10 mouse cellular contexts compared by ENCODE assay signal in genomic region chr11:119297996-119298395, GRCm38 (mm10). TPM values are rescaled to one million over a fixed set of nuclear protein-coding genes. Genes with fewer than 3 reads are reported as not detected.
DNase-seq lines count a peak whose midpoint lies in the region; ATAC-seq and TF ChIP-seq lines count a peak whose summit lies in the region.
"Had no signal": no experiment of that assay in that cellular context is flagged by ENCODE, and none has a peak within 500 bp of the region (broad histone marks: within the 10 kb centered on the region; RNA-seq: fewer than 3 reads in every experiment).

No protein-coding gene starts in this region.

- H3K4me3 ChIP-seq in forebrain, embryonic 10.5 days: peak overlapping the region; percentile 100
- H3K4me3 ChIP-seq in forebrain, embryonic 14.5 days (ENCODE audit: low read depth, low read length): no peak overlapping the region
- H3K4me3 ChIP-seq in thymus, adult 2 months (ENCODE audit: control insufficient read depth, insufficient read depth, low read length): no peak overlapping the region
- peak overlapping the region; percentile 97 for H3K4me3 ChIP-seq in liver, embryonic 13.5 days (replicated peaks)

- H3K4me2 ChIP-seq in forebrain, embryonic 14.5 days (ENCODE audit: low read length): no peak overlapping the region
- peak overlapping the region; percentile 90 for H3K4me2 ChIP-seq in liver, embryonic 13.5 days

- H3K4me1 ChIP-seq in forebrain, embryonic 10.5 days: peaks cover 29% of the 10 kb centered on the region
- H3K4me1 ChIP-seq in forebrain, embryonic 14.5 days (ENCODE audit: control insufficient read depth, insufficient read depth, low read length): peaks cover 12% of the 10 kb centered on the region
- H3K4me1 ChIP-seq in thymus, adult 2 months (replicated peaks; ENCODE audit: control insufficient read depth, insufficient read depth, low read length): peaks cover 16% of the 10 kb centered on the region
- H3K4me1 ChIP-seq in liver, embryonic 13.5 days (replicated peaks): peaks cover 26% of the 10 kb centered on the region

- H3K9me3 ChIP-seq in forebrain, embryonic 10.5 days: no peaks in the 10 kb centered on the region
- H3K9me3 ChIP-seq in forebrain, embryonic 14.5 days (replicated peaks; ENCODE audit: control insufficient read depth, low read length): no peaks in the 10 kb centered on the region
- no peaks in the 10 kb centered on the region for H3K9me3 ChIP-seq in liver, embryonic 13.5 days (replicated peaks)

- no peak overlapping the region for H3K9ac ChIP-seq in forebrain, embryonic 14.5 days (ENCODE audit: low read length)
- peak overlapping the region; percentile 97 for H3K9ac ChIP-seq in liver, embryonic 13.5 days

- ATAC-seq in forebrain, embryonic 14.5 days: no peak
- no peak for ATAC-seq in liver, embryonic 13.5 days (ENCODE audit: low read depth)

- 88% methylated on average over 6 of the region's 6 CpGs for WGBS in forebrain, embryonic 10.5 days
- WGBS in forebrain, embryonic 14.5 days: 88% methylated on average over 6 of the region's 6 CpGs
- whole genome bisulfite sequencing in thymus, adult 2 months: 21% methylated on average over 6 of the region's 6 CpGs
- WGBS in liver, embryonic 13.5 days (ENCODE audit: insufficient replicate concordance): 43% methylated on average over 6 of the region's 6 CpGs

- no peaks in the 10 kb centered on the region for H3K27me3 ChIP-seq in forebrain, embryonic 10.5 days (ENCODE audit: poor library complexity, severe bottlenecking)
- no peaks in the 10 kb centered on the region for H3K27me3 ChIP-seq in forebrain, embryonic 14.5 days (replicated peaks; ENCODE audit: control insufficient read depth, insufficient read depth, low read length)
- no peaks in the 10 kb centered on the region for H3K27me3 ChIP-seq in thymus, adult 2 months (ENCODE audit: control insufficient read depth, insufficient read depth, low read length)
- peaks cover 9% of the 10 kb centered on the region for H3K27me3 ChIP-seq in liver, embryonic 13.5 days

- no peak for DNase-seq in forebrain, embryonic 10.5 days (ENCODE audit: extremely low spot score, low spot score)
- no peak for DNase-seq in forebrain, embryonic 14.5 days (ENCODE audit: low spot score)
- DNase-seq in thymus, adult 2 months: peak; percentile 30
- DNase-seq in thymus, adult 18-20 months: no peak
- no peak for DNase-seq in liver, embryonic 13.5 days
- DNase-seq in urinary bladder, postnatal 14 days (ENCODE audit: low spot score): no peak
- no peak for DNase-seq in layer of hippocampus, postnatal 10 days (ENCODE audit: low spot score in 2 of 2)
- DNase-seq in right cerebral cortex, postnatal 4 days: no peak
- DNase-seq: cerebellum, adult 2 months had no signal

- H3K36me3 ChIP-seq in forebrain, embryonic 10.5 days (replicated peaks): peaks cover 55% of the 10 kb centered on the region
- peaks cover 52% of the 10 kb centered on the region for H3K36me3 ChIP-seq in forebrain, embryonic 14.5 days (ENCODE audit: control insufficient read depth, insufficient read depth, low read length)
- peaks cover 43% of the 10 kb centered on the region for H3K36me3 ChIP-seq in thymus, adult 2 months (ENCODE audit: control insufficient read depth, insufficient read depth, low read length)
- H3K36me3 ChIP-seq in liver, embryonic 13.5 days: peaks cover 53% of the 10 kb centered on the region

- H3K27ac ChIP-seq in forebrain, embryonic 10.5 days: no peak overlapping the region
- no peak overlapping the region for H3K27ac ChIP-seq in forebrain, embryonic 14.5 days (ENCODE audit: low read depth, low read length)
- no peak overlapping the region for H3K27ac ChIP-seq in thymus, adult 2 months (ENCODE audit: control insufficient read depth, insufficient read depth, low read length)
- H3K27ac ChIP-seq in liver, embryonic 13.5 days: no peak overlapping the region
- H3K27ac ChIP-seq: layer of hippocampus, adult 2 months had no signal

- TF ChIP-seq POLR2A in thymus, adult 2 months (IDR thresholded peaks at IDR 0.05; ENCODE audit: control insufficient read depth, extremely low read depth, insufficient read depth, low read length, poor library complexity): no peak

- no peak for TF ChIP-seq CTCF in thymus, adult 2 months (IDR thresholded peaks at IDR 0.05; ENCODE audit: borderline replicate concordance, control insufficient read depth, extremely low read depth, insufficient read depth, low read length, poor library complexity)

RNA-seq across cellular contexts. Expression of gene Eif4a3, which starts 1.9 kb away (rescaled TPM):
- 511 and 516 TPM in 2 replicates for polyA plus RNA-seq in forebrain, embryonic 10.5 days (2016; fragmentation: Nextera tagmentation; extraction: Ambion mirVana)
- 293 and 315 TPM in 2 replicates for polyA plus RNA-seq in forebrain, embryonic 14.5 days (2014; fragmentation: Nextera tagmentation; extraction: Ambion mirVana)
- 178 and 196 TPM in 2 replicates for polyA plus RNA-seq in thymus, adult 2 months (2012; rRNA removed)
- 236 and 242 TPM in 2 replicates for polyA plus RNA-seq in liver, embryonic 13.5 days (2015; fragmentation: Nextera tagmentation; extraction: Ambion mirVana)
- total RNA-seq in layer of hippocampus, postnatal 10 days (2021): 10 to 100 TPM; 88.9 to 93.0 TPM

RNA-seq across cellular contexts. Expression of gene Card14, which starts 9.6 kb away (rescaled TPM):
- polyA plus RNA-seq in forebrain, embryonic 10.5 days (2016; fragmentation: Nextera tagmentation; extraction: Ambion mirVana): 0.04 TPM in 1 of 2 replicates, not detected in the other
- polyA plus RNA-seq in forebrain, embryonic 14.5 days (2014; fragmentation: Nextera tagmentation; extraction: Ambion mirVana): 0.09 and 0.15 TPM in 2 replicates
- polyA plus RNA-seq in thymus, adult 2 months (2012; rRNA removed): 0.90 and 0.94 TPM in 2 replicates
- 0.20 and 0.22 TPM in 2 replicates for polyA plus RNA-seq in liver, embryonic 13.5 days (2015; fragmentation: Nextera tagmentation; extraction: Ambion mirVana)
- total RNA-seq in layer of hippocampus, postnatal 10 days (2021): under 1 TPM; 0.25 to 0.38 TPM

RNA-seq across cellular contexts. Expression of gene Gaa, which starts 30.3 kb away (rescaled TPM):
- 27.5 and 28.4 TPM in 2 replicates for polyA plus RNA-seq in forebrain, embryonic 10.5 days (2016; fragmentation: Nextera tagmentation; extraction: Ambion mirVana)
- polyA plus RNA-seq in forebrain, embryonic 14.5 days (2014; fragmentation: Nextera tagmentation; extraction: Ambion mirVana): 28.3 and 45.5 TPM in 2 replicates
- polyA plus RNA-seq in thymus, adult 2 months (2012; rRNA removed): 80.0 and 94.8 TPM in 2 replicates
- polyA plus RNA-seq in liver, embryonic 13.5 days (2015; fragmentation: Nextera tagmentation; extraction: Ambion mirVana): 17.9 and 21.1 TPM in 2 replicates
- 100 to 1,000 TPM; 131 to 136 TPM for total RNA-seq in layer of hippocampus, postnatal 10 days (2021)

RNA-seq across cellular contexts. Expression of gene Sgsh, which starts 57.3 kb away (rescaled TPM):
- 7.5 and 7.9 TPM in 2 replicates for polyA plus RNA-seq in forebrain, embryonic 10.5 days (2016; fragmentation: Nextera tagmentation; extraction: Ambion mirVana)
- polyA plus RNA-seq in forebrain, embryonic 14.5 days (2014; fragmentation: Nextera tagmentation; extraction: Ambion mirVana): 2.7 TPM in 2 replicates
- polyA plus RNA-seq in thymus, adult 2 months (2012; rRNA removed): 28.6 and 36.5 TPM in 2 replicates
- 2.2 and 2.7 TPM in 2 replicates for polyA plus RNA-seq in liver, embryonic 13.5 days (2015; fragmentation: Nextera tagmentation; extraction: Ambion mirVana)
- total RNA-seq in layer of hippocampus, postnatal 10 days (2021): 1 to 10 TPM; 4.7 to 5.1 TPM

RNA-seq across cellular contexts. Expression of gene Slc26a11, which starts 57.4 kb away (rescaled TPM):
- 9.6 and 10.6 TPM in 2 replicates for polyA plus RNA-seq in forebrain, embryonic 10.5 days (2016; fragmentation: Nextera tagmentation; extraction: Ambion mirVana)
- 2.5 and 3.8 TPM in 2 replicates for polyA plus RNA-seq in forebrain, embryonic 14.5 days (2014; fragmentation: Nextera tagmentation; extraction: Ambion mirVana)
- polyA plus RNA-seq in thymus, adult 2 months (2012; rRNA removed): 19.9 and 21.7 TPM in 2 replicates
- polyA plus RNA-seq in liver, embryonic 13.5 days (2015; fragmentation: Nextera tagmentation; extraction: Ambion mirVana): 1.4 and 1.8 TPM in 2 replicates
- 1 to 10 TPM; 5.4 to 6.3 TPM for total RNA-seq in layer of hippocampus, postnatal 10 days (2021)

Comparison
In these comparisons a context has a peak if more than half of its experiments do, and no peak if none do; other contexts are left out.
1. H3K4me3 ChIP-seq: peak in forebrain, embryonic 10.5 days (single experiment) and liver, embryonic 13.5 days (single experiment); none in forebrain, embryonic 14.5 days (single experiment) and thymus, adult 2 months (single experiment).